8 mouse cellular contexts compared by ENCODE assay signal in the genomic region with DNA sequence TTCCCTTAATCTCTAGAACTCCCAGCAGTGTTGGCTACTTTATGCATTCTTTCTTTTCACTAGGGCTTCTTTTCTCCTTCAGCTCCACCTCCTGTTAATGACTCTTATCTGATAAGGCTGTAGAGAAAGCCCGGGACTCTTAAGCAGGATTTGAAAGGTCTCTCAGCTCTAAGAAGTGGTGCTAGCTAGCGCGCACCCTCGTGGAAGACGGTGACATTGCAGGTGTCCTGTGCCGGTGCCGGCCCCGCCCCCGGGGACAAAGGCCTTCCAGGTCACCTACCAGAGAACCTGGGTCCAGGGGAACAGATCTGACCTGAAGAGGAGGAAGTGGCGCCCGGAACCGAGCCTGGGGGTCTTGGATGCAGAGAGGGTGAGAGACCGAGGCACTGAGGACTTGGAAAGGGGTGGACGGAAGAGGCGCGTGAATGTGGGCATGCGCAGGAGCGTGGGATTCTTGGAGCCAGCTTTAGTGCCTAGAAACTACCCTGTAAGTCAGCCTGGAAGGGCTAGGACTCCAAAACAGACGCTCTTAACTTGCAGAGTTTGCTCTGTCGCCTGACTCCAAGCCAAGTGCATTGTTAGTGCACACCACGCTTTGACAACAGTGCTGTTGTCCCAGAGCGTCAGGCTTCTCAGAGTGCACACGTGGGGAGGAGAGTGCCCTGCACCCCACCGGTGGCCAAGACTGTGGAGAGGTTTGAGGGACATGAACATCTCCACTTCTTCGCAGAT. TPM values are rescaled to one million over a fixed set of nuclear protein-coding genes. Genes with fewer than 3 reads are reported as not detected.
A peak's percentile ranks its signal among the peaks of the same experiment; 100 is the strongest.
DNase-seq lines count a peak whose midpoint lies in the region; ATAC-seq lines count a peak whose summit lies in the region.

A gene (plus strand): TSS at position 253 of the 732 bp plus-strand sequence.

- intact Hi-C loops in gastrocnemius, postnatal 14 days (cut with DNase I; ENCODE audit: low total_unique reads) = loop anchor here (5.0 kb wide), 1 partner anchor 118 kb away; no protein-coding TSS in a partner anchor
- intact Hi-C loops in left cerebral cortex, postnatal 10 days (cut with DNase I) = loop anchor here (10.0 kb wide), 2 partner anchors 115 to 755 kb away; a partner anchor contains a TSS

- peak; percentile 69 for ATAC-seq in activated CD4-positive, CD25-positive, alpha-beta regulatory T cell, adult 4 months
- peak; percentile 83 for ATAC-seq in common myeloid progenitor, adult 5-6 weeks (replicated peaks; ENCODE audit: low read depth, poor library complexity, severe bottlenecking)
- ATAC-seq in megakaryocyte progenitor cell, adult 5-6 weeks (replicated peaks; ENCODE audit: poor library complexity) = peak; percentile 92

- DNase-seq in gastrocnemius, postnatal 14 days = peak; percentile 78
- DNase-seq in induced T-regulatory cell, adult 2 months (ENCODE audit: low read depth) = peak; percentile 93
- DNase-seq in left cerebral cortex, postnatal 10 days (ENCODE audit: extremely low spot score in 1 of 2, low spot score in 2 of 2) = peak; percentile 49 to 76
- DNase-seq in right cerebral cortex, postnatal 10 days (ENCODE audit: low spot score in 2 of 2) = peak; percentile 64 to 73
- DNase-seq in urinary bladder, postnatal 4 days (ENCODE audit: low spot score in 2 of 2) = peak; percentile 74 to 76

RNA-seq across cellular contexts. Expression of the gene that starts here (rescaled TPM):
- 10 to 100 TPM in 1 of 2 experiments, 1 to 10 TPM in 1; 5.4 to 10.6 TPM for polyA plus RNA-seq in activated CD4-positive, CD25-positive, alpha-beta regulatory T cell, adult 4 months (2017; shearing (Covaris generic))
- total RNA-seq in common myeloid progenitor, adult 5-6 weeks (2017) = 18.4 and 21.5 TPM in 2 replicates
- 10 to 100 TPM in 1 of 2 experiments, 1 to 10 TPM in 1; 8.9 to 10.4 TPM for total RNA-seq in gastrocnemius, postnatal 14 days (2021)
- total RNA-seq in left cerebral cortex, postnatal 10 days (2021) = 1 to 10 TPM; 3.9 to 4.2 TPM
- total RNA-seq in megakaryocyte progenitor cell, adult 5-6 weeks (2015) = 3.0 and 4.2 TPM in 2 replicates
- 18.3 and 21.1 TPM in 2 replicates for total RNA-seq in megakaryocyte progenitor cell, adult 5-6 weeks (2017)

Comparison
In these comparisons a context has a peak if more than half of its experiments do, and no peak if none do; other contexts are left out.
1. Peak in every context shown above with its lines: DNase-seq and ATAC-seq.